Mouse (Mus musculus) midbrain, embryonic 16.5 days (tissue): ENCODE data around the gene Catsperd. TPM values are rescaled to one million over a fixed set of nuclear protein-coding genes. Genes with fewer than 3 reads are reported as not detected.

Experiments
- ATAC-seq: fragments of 200-750 bp; cut with Nextera tagmentation; 2 replicates; pipeline ENCODE4 v1.8.0; 2017; ENCODE audit warnings: moderate TSS enrichment
- H3K27ac ChIP-seq: fragments of 300-500 bp; sonication (generic); 2 replicates; pipeline ENCODE4 v1.5.1; 2014; ENCODE audit warnings: mild to moderate bottlenecking, low read length, mixed read lengths
- H3K27me3 ChIP-seq: fragments of 300-500 bp; sonication (generic); 2 replicates; pipeline ENCODE4 v1.6.1; 2014; ENCODE audit warnings: low read depth, low read length, mixed read lengths; ENCODE audit not compliant: control insufficient read depth, insufficient read depth
- H3K36me3 ChIP-seq: fragments of 300-500 bp; sonication (generic); 2 replicates; pipeline ENCODE4 v1.6.1; 2014; ENCODE audit warnings: mild to moderate bottlenecking, low read length, moderate library complexity, mixed read lengths; ENCODE audit not compliant: control insufficient read depth, insufficient read depth
- H3K4me1 ChIP-seq: fragments of 300-500 bp; sonication (generic); 2 replicates; pipeline ENCODE4 v1.6.1; 2014; ENCODE audit warnings: mild to moderate bottlenecking, low read length, mixed read lengths; ENCODE audit not compliant: control insufficient read depth, insufficient read depth
- H3K4me2 ChIP-seq: fragments of 300-500 bp; sonication (generic); 2 replicates; pipeline ENCODE4 v1.6.1; 2014; ENCODE audit warnings: mild to moderate bottlenecking, low read length, mixed read lengths
- H3K4me3 ChIP-seq: fragments of 300-500 bp; sonication (generic); 2 replicates; pipeline ENCODE4 v1.5.1; 2014; ENCODE audit warnings: low read depth, mild to moderate bottlenecking, low read length, moderate library complexity, mixed read lengths
- H3K9ac ChIP-seq: fragments of 300-500 bp; sonication (generic); 2 replicates; pipeline ENCODE4 v1.6.1; 2014; ENCODE audit warnings: low read depth, low read length, mixed read lengths
- H3K9me3 ChIP-seq: fragments of 300-500 bp; sonication (generic); replicated peaks from 2 replicates; pipeline ENCODE4 v1.6.1; 2014; ENCODE audit warnings: mild to moderate bottlenecking, low read length, mixed read lengths; ENCODE audit not compliant: control insufficient read depth, poor library complexity, severe bottlenecking
- WGBS: fragments of 180-500 bp; shearing (Covaris S2); extraction: QIAGEN DNeasy Blood & Tissue Kit; methylation state at CpG from one replicate; pipeline ENCODE4 v1.1.7; 2014; 5-methylcytosine and 5-hydroxymethylcytosine counted together
- polyA plus RNA-seq: library from polyadenylated mRNA; unstranded; fragments of >200 nt; fragmentation: Nextera tagmentation; extraction: Ambion mirVana; gene quantifications from 2 replicates; pipeline ENCODE4 v1.2.1, GENCODE M21; 2015

Gene Catsperd
- polyA plus RNA-seq, 1 experiment from 2014 or later, result 1.8 TPM

DNA sequence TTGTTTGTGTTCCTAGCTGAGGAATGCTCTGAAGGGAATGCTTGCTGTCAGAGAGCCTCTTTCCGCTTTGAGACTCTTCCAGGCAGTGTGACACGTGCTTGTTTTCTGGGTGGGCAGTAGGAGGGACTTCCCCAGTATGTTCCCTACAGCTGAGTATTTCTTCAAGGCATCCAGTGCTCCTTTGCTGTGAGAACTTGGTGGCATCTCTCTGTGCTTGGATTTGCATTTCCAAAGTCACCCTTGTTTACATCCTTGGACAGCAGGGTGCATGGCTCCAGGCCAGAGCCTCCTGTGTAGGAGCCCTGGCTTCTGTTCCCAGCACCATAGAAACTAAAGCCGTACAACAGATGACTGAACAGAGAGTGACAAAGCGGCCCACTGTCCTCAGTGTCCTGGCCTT, 80.7 kb downstream of the Catsperd start:
- 77% methylated on average over 4 of the region's 4 CpGs for WGBS
- H3K27ac ChIP-seq, result no peak overlapping the region
- peaks cover 67% of the 10 kb centered on the region for H3K36me3 ChIP-seq
- H3K9ac ChIP-seq, result no peak overlapping the region
- no peaks in the 10 kb centered on the region for H3K4me1 ChIP-seq
- no peak overlapping the region for H3K4me2 ChIP-seq
- H3K4me3 ChIP-seq, result no peak overlapping the region
- H3K27me3 ChIP-seq, result no peaks in the 10 kb centered on the region
- no peaks in the 10 kb centered on the region for H3K9me3 ChIP-seq
- no peak for ATAC-seq

DNA sequence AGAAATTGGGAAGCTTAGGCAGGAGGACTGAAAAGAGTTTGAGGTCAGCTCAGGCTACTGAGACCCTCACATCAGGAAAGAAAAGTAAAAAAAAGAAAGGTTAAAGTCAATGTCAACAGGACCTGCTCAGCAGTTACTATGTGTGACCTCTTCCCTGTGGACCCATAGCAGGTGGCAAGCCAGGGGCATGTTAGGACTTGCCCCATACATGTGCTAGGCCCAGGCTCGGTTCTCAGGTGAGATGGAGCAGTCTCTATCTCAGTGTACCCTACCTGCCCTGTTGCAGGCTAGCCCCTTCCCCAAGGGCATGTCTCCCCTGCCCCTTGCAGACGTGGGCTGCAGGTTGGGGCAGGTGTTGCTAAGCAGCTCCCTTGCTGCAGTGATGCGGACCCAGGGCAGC, 81.8 kb downstream of the Catsperd start:
- Histone ChIP-seq H3K4me1 (no peaks in the 10 kb centered on the region), H3K27me3 (no peaks in the 10 kb centered on the region), H3K36me3 (peaks cover 66% of the 10 kb centered on the region), H3K4me3 (no peak overlapping the region), H3K4me2 (no peak overlapping the region), H3K27ac (no peak overlapping the region), H3K9me3 (no peaks in the 10 kb centered on the region), H3K9ac (no peak overlapping the region)
- no peak; the same call in 1 of the 2 replicates for ATAC-seq
- 92% methylated on average over 3 of the region's 3 CpGs for WGBS

Other genes starting within 250 kb of the Catsperd start
- gene Ptprs, start 151.7 kb upstream of the Catsperd start, polyA plus RNA-seq, result 293 and 299 TPM in 2 replicates
- not detected in 2 replicates for gene Znrf4, start 115.7 kb upstream of the Catsperd start, polyA plus RNA-seq
- gene Gm20219, start 73.8 kb upstream of the Catsperd start, polyA plus RNA-seq, result 0.95 and 1.3 TPM in 2 replicates
- gene Safb2, start 43.6 kb upstream of the Catsperd start, polyA plus RNA-seq, result 63.2 and 70.6 TPM in 2 replicates
- 121 and 122 TPM in 2 replicates for gene Safb, start 43.3 kb upstream of the Catsperd start, polyA plus RNA-seq
- 171 and 182 TPM in 2 replicates for gene 2410015M20Rik, start 18.4 kb upstream of the Catsperd start, polyA plus RNA-seq
- 789 and 838 TPM in 2 replicates for gene Rpl36, start 14.7 kb upstream of the Catsperd start, polyA plus RNA-seq
- gene Lonp1, start 1.3 kb upstream of the Catsperd start, polyA plus RNA-seq, result 42.8 and 43.0 TPM in 2 replicates
- gene Ranbp3, start 45.2 kb downstream of the Catsperd start, polyA plus RNA-seq, result 107 and 112 TPM in 2 replicates
- 492 and 497 TPM in 2 replicates for gene Ndufa11, start 89.6 kb downstream of the Catsperd start, polyA plus RNA-seq
- gene Vmac, start 89.9 kb downstream of the Catsperd start, polyA plus RNA-seq, result 15.6 and 16.1 TPM in 2 replicates
- 2.5 and 4.0 TPM in 2 replicates for gene Nrtn, start 129.4 kb downstream of the Catsperd start, polyA plus RNA-seq
- 96.8 and 106 TPM in 2 replicates for gene Dus3l, start 136.6 kb downstream of the Catsperd start, polyA plus RNA-seq
- gene Prr22, start 142.1 kb downstream of the Catsperd start, polyA plus RNA-seq, result 0.97 and 1.1 TPM in 2 replicates
- 3.9 and 4.8 TPM in 2 replicates for gene Rfx2, start 202.9 kb downstream of the Catsperd start, polyA plus RNA-seq
- not detected in 2 replicates for gene Acsbg2, start 246.3 kb downstream of the Catsperd start, polyA plus RNA-seq
- gene 1700061G19Rik, start 247.3 kb downstream of the Catsperd start, polyA plus RNA-seq, result 0.57 and 0.63 TPM in 2 replicates